Mouse (Mus musculus) CH12.LX (cell line): Measurements from ENCODE around the gene Nav3. TPM values are rescaled to one million over a fixed set of nuclear protein-coding genes. Genes with fewer than 3 reads are reported as not detected.

Experiments used
- DNase-seq: peaks from one replicate; pipeline ENCODE4 v3.0.0-alpha.2; 2013; ENCODE audit errors: extremely low read depth
- H3K27ac ChIP-seq: 2 replicates; pipeline ENCODE4 v1.5.1; 2012; ENCODE audit warnings: low read depth, mild to moderate bottlenecking, control low read depth, moderate library complexity; ENCODE audit not compliant: insufficient read depth
- H3K27me3 ChIP-seq: replicated peaks from 2 replicates; pipeline ENCODE3; 2012; ENCODE audit warnings: inconsistent platforms
- H3K36me3 ChIP-seq, 2 experiments: replicated peaks in 1 of 2; 2 replicates each; pipeline versions ENCODE3 to v1.6.1; 2012; ENCODE audit warnings: inconsistent platforms in 1 of 2, low read length in 1 of 2, mild to moderate bottlenecking in 1 of 2, mixed read lengths in 1 of 2, moderate library complexity in 1 of 2; ENCODE audit not compliant: control insufficient read depth in 1 of 2, insufficient read depth in 1 of 2
- H3K4me1 ChIP-seq, 2 experiments: 2 replicates each; pipeline ENCODE4 v1.6.1; 2012; ENCODE audit warnings: inconsistent platforms in 1 of 2, moderate library complexity in 1 of 2; ENCODE audit not compliant: insufficient read depth in 2 of 2, control insufficient read depth in 1 of 2
- H3K4me2 ChIP-seq: 2 replicates; pipeline ENCODE4 v1.6.1; 2012; ENCODE audit warnings: low read depth, mild to moderate bottlenecking, control low read depth; ENCODE audit not compliant: poor library complexity, insufficient read depth, severe bottlenecking
- H3K4me3 ChIP-seq, 3 experiments: fragments of 150-350 bp in 1 of 3; sonication (generic) in 1 of 3; replicated peaks in 1 of 3; 2 replicates each; pipeline versions ENCODE3 to v1.5.1; 2011 to 2012; ENCODE audit warnings: low read depth in 2 of 3, low read length in 2 of 3, mild to moderate bottlenecking in 2 of 3, moderate library complexity in 2 of 3, control low read depth in 1 of 3, improper control_type of control experiment in 1 of 3, inconsistent platforms in 1 of 3, mixed read lengths in 1 of 3; ENCODE audit not compliant: poor library complexity in 1 of 3
- H3K79me2 ChIP-seq: replicated peaks from 2 replicates; pipeline ENCODE4 v1.6.1; 2012; ENCODE audit warnings: mild to moderate bottlenecking, moderate library complexity; ENCODE audit not compliant: control insufficient read depth, poor library complexity, insufficient read depth, severe bottlenecking; ENCODE audit errors: extremely low read depth
- H3K9ac ChIP-seq: 2 replicates; pipeline ENCODE4 v1.6.1; 2012; ENCODE audit warnings: low read depth, mild to moderate bottlenecking, control low read depth, moderate library complexity; ENCODE audit not compliant: insufficient read depth
- H3K9me3 ChIP-seq: replicated peaks from 2 replicates; pipeline ENCODE3; 2012; ENCODE audit warnings: low read length, inconsistent platforms, mixed read lengths
- BHLHE40 ChIP-seq: IDR thresholded peaks from 2 replicates; pipeline ENCODE4 v1.6.1; 2011; ENCODE audit warnings: mild to moderate bottlenecking, low read depth, low read length, improper control_type of control experiment
- CHD1 ChIP-seq: IDR thresholded peaks from 2 replicates; pipeline ENCODE4 v1.6.1; 2012; ENCODE audit warnings: low read depth, low read length, improper control_type of control experiment, inconsistent platforms
- CHD2 ChIP-seq: IDR thresholded peaks from 2 replicates; pipeline ENCODE4 v1.6.1; 2011; ENCODE audit warnings: low read length, improper control_type of control experiment
- CTCF ChIP-seq, 2 experiments: IDR thresholded peaks in 1 of 2; conservative IDR thresholded peaks in 1 of 2; 2 replicates each; pipeline ENCODE4 v1.5.1; 2011 to 2012; ENCODE audit warnings: low read depth in 2 of 2, low read length in 2 of 2, improper control_type of control experiment in 1 of 2, inconsistent platforms in 1 of 2, mild to moderate bottlenecking in 1 of 2, moderate library complexity in 1 of 2
- E2F4 ChIP-seq: IDR thresholded peaks from 2 replicates; pipeline ENCODE4 v1.6.1; 2011; ENCODE audit warnings: low read depth, low read length, improper control_type of control experiment; ENCODE audit not compliant: insufficient replicate concordance
- ELF1 ChIP-seq: IDR thresholded peaks from 2 replicates; pipeline ENCODE4 v1.6.1; 2014; ENCODE audit warnings: low read depth, mild to moderate bottlenecking, inconsistent platforms, low read length, improper control_type of control experiment
- EP300 ChIP-seq: IDR thresholded peaks from 2 replicates; pipeline ENCODE4 v1.6.1; 2011; ENCODE audit warnings: low read length, improper control_type of control experiment
- ETS1 ChIP-seq: conservative IDR thresholded peaks from 2 replicates; pipeline ENCODE4 v1.6.1; 2012; ENCODE audit warnings: low read depth, mild to moderate bottlenecking, inconsistent platforms, low read length, improper control_type of control experiment, moderate library complexity
- GABPA ChIP-seq: IDR thresholded peaks from 2 replicates; pipeline ENCODE4 v1.6.1; 2012; ENCODE audit warnings: low read depth, low read length, improper control_type of control experiment, inconsistent platforms; ENCODE audit not compliant: insufficient replicate concordance
- JUND ChIP-seq: conservative IDR thresholded peaks from 2 replicates; pipeline ENCODE4 v1.6.1; 2011; ENCODE audit warnings: low read depth, low read length, improper control_type of control experiment
- MAFK ChIP-seq: IDR thresholded peaks from 2 replicates; pipeline ENCODE4 v1.6.1; 2011; ENCODE audit warnings: low read length, improper control_type of control experiment; ENCODE audit not compliant: insufficient replicate concordance
- MAX ChIP-seq: IDR thresholded peaks from 2 replicates; pipeline ENCODE4 v1.6.1; 2011; ENCODE audit warnings: low read length, improper control_type of control experiment
- MAZ ChIP-seq: IDR thresholded peaks from 2 replicates; pipeline ENCODE4 v1.6.1; 2012; ENCODE audit warnings: low read depth, mild to moderate bottlenecking, inconsistent platforms, low read length, improper control_type of control experiment, moderate library complexity
- MXI1 ChIP-seq: IDR thresholded peaks from 2 replicates; pipeline ENCODE4 v1.6.1; 2011; ENCODE audit warnings: mild to moderate bottlenecking, low read depth, low read length, improper control_type of control experiment
- MYC ChIP-seq: IDR thresholded peaks from 2 replicates; pipeline ENCODE4 v1.6.1; 2011; ENCODE audit warnings: low read depth, mild to moderate bottlenecking, improper control_type of control experiment, low read length
- NELFE ChIP-seq: IDR thresholded peaks from 2 replicates; pipeline ENCODE4 v1.6.1; 2011; ENCODE audit warnings: low read depth, low read length, improper control_type of control experiment
- PAX5 ChIP-seq: IDR thresholded peaks from 2 replicates; pipeline ENCODE4 v1.6.1; 2012; ENCODE audit warnings: low read length, inconsistent platforms, mixed read lengths
- POLR2A ChIP-seq: IDR thresholded peaks from 2 replicates; pipeline ENCODE4 v1.6.1; 2011; ENCODE audit warnings: low read depth, mild to moderate bottlenecking, improper control_type of control experiment, low read length
- RCOR1 ChIP-seq: conservative IDR thresholded peaks from 2 replicates; pipeline ENCODE4 v1.6.1; 2012; ENCODE audit warnings: low read depth, mild to moderate bottlenecking, inconsistent platforms, low read length, improper control_type of control experiment
- SIN3A ChIP-seq: IDR thresholded peaks from 2 replicates; pipeline ENCODE4 v1.6.1; 2012; ENCODE audit warnings: low read length, improper control_type of control experiment, inconsistent platforms
- SMC3 ChIP-seq: IDR thresholded peaks from 2 replicates; pipeline ENCODE4 v1.6.1; 2011; ENCODE audit warnings: low read depth, low read length, improper control_type of control experiment
- TBP ChIP-seq: conservative IDR thresholded peaks from 2 replicates; pipeline ENCODE4 v1.6.1; 2011; ENCODE audit warnings: low read depth, low read length, improper control_type of control experiment
- TCF12 ChIP-seq: IDR thresholded peaks from 2 replicates; pipeline ENCODE4 v1.6.1; 2014; ENCODE audit warnings: low read depth, mild to moderate bottlenecking, inconsistent platforms, low read length, improper control_type of control experiment
- UBTF ChIP-seq: IDR thresholded peaks from 2 replicates; pipeline ENCODE4 v1.6.1; 2012; ENCODE audit warnings: low read depth, mild to moderate bottlenecking, inconsistent platforms, low read length, improper control_type of control experiment, moderate library complexity
- ZC3H11A ChIP-seq: IDR thresholded peaks from 2 replicates; pipeline ENCODE4 v1.6.1; 2012; ENCODE audit warnings: low read depth, mild to moderate bottlenecking, inconsistent platforms, low read length, improper control_type of control experiment
- ZMIZ1 ChIP-seq: IDR thresholded peaks from 2 replicates; pipeline ENCODE4 v1.6.1; 2012; ENCODE audit warnings: low read depth, mild to moderate bottlenecking, inconsistent platforms, low read length, improper control_type of control experiment
- ZNF384 ChIP-seq: IDR thresholded peaks from 2 replicates; pipeline ENCODE4 v1.6.1; 2012; ENCODE audit warnings: low read depth, low read length, improper control_type of control experiment, inconsistent platforms
- dilution Hi-C: fragments of 300-500 bp; cut with MboI; formaldehyde crosslinking; loops from 2 replicates; pipeline ENCODE4 v1.14.3; 2020; ENCODE audit warnings: low sequenced_read_pairs; ENCODE audit not compliant: extremely low pct_unique_long_range_greater_than_20kb, extremely low pct_ligation_motif_present
- in situ Hi-C: fragments of 300-500 bp; cut with MboI; formaldehyde crosslinking; loops from 3 replicates; pipeline ENCODE4 v1.14.3; 2019; ENCODE audit warnings: low sequenced_read_pairs, low pct_ligation_motif_present, low pct_unique_long_range_greater_than_20kb, mixed read lengths
- polyA plus RNA-seq: library from polyadenylated mRNA; unstranded; fragments of >175 nt; gene quantifications from 2 replicates; pipeline ENCODE4 v1.2.1, GENCODE M21; 2012; ENCODE audit warnings: low read depth; ENCODE audit not compliant: insufficient read length
- total RNA-seq, 2 experiments: library from RNA; depleted of rRNA; stranded (reverse); fragments of 300-350 nt in 1 of 2; fragments of >200 nt in 1 of 2; gene quantifications; 2 replicates each; pipeline ENCODE4 v1.2.3; 2012 to 2014

Gene Nav3
- total and polyA plus RNA-seq, 3 experiments = 0.03 TPM; not detected in 2

- H3K9ac ChIP-seq = no peak overlapping the region
- no peaks in the 10 kb centered on the region for H3K36me3 ChIP-seq
- no peaks in the 10 kb centered on the region for H3K9me3 ChIP-seq
- H3K4me2 ChIP-seq = no peak overlapping the region
- H3K4me3 ChIP-seq = no peak overlapping the region
- H3K27ac ChIP-seq = no peak overlapping the region
- H3K4me1 ChIP-seq = no peaks in the 10 kb centered on the region
- no peak for DNase-seq
- dilution Hi-C loops = no loop called here
- no peaks in the 10 kb centered on the region for H3K79me2 ChIP-seq
- in situ Hi-C loops = no loop called here
- H3K27me3 ChIP-seq = no peaks in the 10 kb centered on the region
- no peak for TF ChIP-seq BHLHE40
- TF ChIP-seq MAFK = no peak
- no peak for TF ChIP-seq NELFE
- no peak for TF ChIP-seq CTCF (conservative IDR thresholded peaks at IDR 0.05 in 1 of 2, IDR thresholded peaks at IDR 0.05 in 1 of 2; ENCODE audit: low read depth in 2 of 2, low read length in 2 of 2)
- TF ChIP-seq SIN3A = no peak
- no peak for TF ChIP-seq CHD1
- no peak for TF ChIP-seq MAZ
- no peak for TF ChIP-seq ELF1
- no peak for TF ChIP-seq JUND
- TF ChIP-seq RCOR1 = no peak
- TF ChIP-seq E2F4 = no peak
- no peak for TF ChIP-seq PAX5
- no peak for TF ChIP-seq POLR2A
Observed at GRCm38 (mm10) chr10:109924136-109924535, 531.9 kb downstream of the Nav3 start.

GRCm38 (mm10) chr10:109921368-109921767, 534.6 kb downstream of the Nav3 start:
- Histone ChIP-seq H3K36me3 (no peaks in the 10 kb centered on the region), H3K79me2 (no peaks in the 10 kb centered on the region), H3K9me3 (no peaks in the 10 kb centered on the region), H3K4me1 (no peaks in the 10 kb centered on the region; a peak in 1 of 4 replicates), H3K4me2 (no peak overlapping the region), H3K4me3 (no peak overlapping the region), H3K27ac (no peak overlapping the region), H3K27me3 (no peaks in the 10 kb centered on the region), H3K9ac (no peak overlapping the region)
- dilution Hi-C loops = no loop called here
- no peak for TF ChIP-seq MAX
- no peak for TF ChIP-seq E2F4
- no peak for TF ChIP-seq CHD2
- TF ChIP-seq TCF12 = no peak
- TF ChIP-seq EP300 = no peak
- no peak for TF ChIP-seq UBTF
- no peak for TF ChIP-seq ZNF384
- no peak for TF ChIP-seq MYC
- no peak for TF ChIP-seq ETS1
- TF ChIP-seq RCOR1 = no peak
- TF ChIP-seq ZC3H11A = no peak
- TF ChIP-seq TBP = no peak
- no peak for TF ChIP-seq PAX5
- TF ChIP-seq GABPA = no peak
- no peak for TF ChIP-seq ZMIZ1
- TF ChIP-seq MXI1 = no peak
- no peak for TF ChIP-seq SMC3
- in situ Hi-C loops = no loop called here
- no peak for DNase-seq
